Mouse (Mus musculus) myocyte (in vitro differentiated cells): ENCODE results near the gene Ube2cbp. TPM values are rescaled to one million over a fixed set of nuclear protein-coding genes. Genes with fewer than 3 reads are reported as not detected.

Source experiments
- H3K27me3 ChIP-seq: one replicate; pipeline ENCODE4 v1.6.1; 2011; ENCODE audit not compliant: control insufficient read depth, insufficient read depth, insufficient read length
- H3K36me3 ChIP-seq: one replicate; pipeline ENCODE4 v1.6.1; 2011; ENCODE audit not compliant: control insufficient read depth, insufficient read depth
- H3K4me2 ChIP-seq: one replicate; pipeline ENCODE4 v1.6.1; 2011; ENCODE audit warnings: low read depth, control low read depth
- H3K4me3 ChIP-seq: one replicate; pipeline ENCODE4 v1.5.1; 2011; ENCODE audit warnings: mild to moderate bottlenecking, control low read depth, moderate library complexity
- H3K79me2 ChIP-seq: one replicate; pipeline ENCODE4 v1.6.1; 2011; ENCODE audit not compliant: control insufficient read depth, insufficient read depth
- H3ac ChIP-seq: one replicate; pipeline ENCODE4 v1.6.1; 2011; ENCODE audit not compliant: control insufficient read depth, insufficient read length
- CEBPB ChIP-seq: IDR thresholded peaks from 2 replicates; pipeline ENCODE4 v1.6.1; 2011; ENCODE audit warnings: mild to moderate bottlenecking, moderate library complexity; ENCODE audit not compliant: poor library complexity, insufficient read depth, severe bottlenecking
- MAX ChIP-seq: IDR thresholded peaks from one replicate; pipeline ENCODE4 v1.6.1; 2011; ENCODE audit warnings: low read depth, mild to moderate bottlenecking, control low read depth
- MYOD1 ChIP-seq, 3 experiments: IDR thresholded peaks; one replicate each; pipeline ENCODE4 v1.6.1; 2011; ENCODE audit warnings: control low read depth in 2 of 3, low read depth in 2 of 3, mild to moderate bottlenecking in 2 of 3, moderate library complexity in 1 of 3; ENCODE audit not compliant: insufficient read length in 2 of 3, control insufficient read depth in 1 of 3
- MYOG ChIP-seq, 3 experiments: IDR thresholded peaks; one replicate each; pipeline ENCODE4 v1.6.1; 2011; ENCODE audit warnings: control low read depth in 2 of 3, low read depth in 2 of 3, mild to moderate bottlenecking in 2 of 3; ENCODE audit not compliant: insufficient read length in 2 of 3, control insufficient read depth in 1 of 3, insufficient read depth in 1 of 3
- POLR2A ChIP-seq: IDR thresholded peaks from one replicate; pipeline ENCODE4 v1.6.1; 2011; ENCODE audit warnings: low read depth, mild to moderate bottlenecking, control low read depth, moderate library complexity; ENCODE audit not compliant: insufficient read length
- POLR2AphosphoS2 ChIP-seq: IDR thresholded peaks from one replicate; pipeline ENCODE4 v1.6.1; 2011; ENCODE audit warnings: low read depth, control low read depth; ENCODE audit not compliant: insufficient read length
- REST ChIP-seq: IDR thresholded peaks from one replicate; pipeline ENCODE4 v1.6.1; 2011; ENCODE audit warnings: mild to moderate bottlenecking, control low read depth, moderate library complexity; ENCODE audit not compliant: insufficient read depth, insufficient read length
- SRF ChIP-seq: IDR thresholded peaks from one replicate; pipeline ENCODE4 v1.6.1; 2011; ENCODE audit warnings: low read depth; ENCODE audit not compliant: control insufficient read depth, insufficient read length
- TCF12 ChIP-seq: IDR thresholded peaks from one replicate; pipeline ENCODE4 v1.6.1; 2011; ENCODE audit warnings: mild to moderate bottlenecking, control low read depth; ENCODE audit not compliant: poor library complexity, insufficient read depth, severe bottlenecking
- TCF3 ChIP-seq: IDR thresholded peaks from one replicate; pipeline ENCODE4 v1.6.1; 2011; ENCODE audit warnings: low read depth, control low read depth; ENCODE audit not compliant: insufficient read length
- USF1 ChIP-seq: IDR thresholded peaks from one replicate; pipeline ENCODE4 v1.6.1; 2011; ENCODE audit warnings: low read depth, mild to moderate bottlenecking, control low read depth, moderate library complexity
- polyA plus RNA-seq: library from polyadenylated mRNA; unstranded; fragments of >200 nt; fragmentation: generic; extraction: Trizol; gene quantifications from one replicate; pipeline ENCODE4 v1.2.1, GENCODE M21; 2012; ENCODE audit warnings: missing spikeins

The Ube2cbp gene
- polyA plus RNA-seq, 1 experiment = 4.4 TPM

GRCm38 (mm10) chr9:86453626-86454025 lies 11.1 kb downstream of the Ube2cbp start:
- H3K4me3 ChIP-seq = no peak overlapping the region
- H3K27me3 ChIP-seq = no peaks in the 10 kb centered on the region
- no peak overlapping the region for H3ac ChIP-seq
- TF ChIP-seq USF1 (no peak), TCF3 (no peak), TCF12 (no peak), POLR2AphosphoS2 (no peak)
- no peaks in the 10 kb centered on the region for H3K36me3 ChIP-seq
- no peaks in the 10 kb centered on the region for H3K79me2 ChIP-seq
- H3K4me2 ChIP-seq = peak overlapping the region; percentile 55

DNA sequence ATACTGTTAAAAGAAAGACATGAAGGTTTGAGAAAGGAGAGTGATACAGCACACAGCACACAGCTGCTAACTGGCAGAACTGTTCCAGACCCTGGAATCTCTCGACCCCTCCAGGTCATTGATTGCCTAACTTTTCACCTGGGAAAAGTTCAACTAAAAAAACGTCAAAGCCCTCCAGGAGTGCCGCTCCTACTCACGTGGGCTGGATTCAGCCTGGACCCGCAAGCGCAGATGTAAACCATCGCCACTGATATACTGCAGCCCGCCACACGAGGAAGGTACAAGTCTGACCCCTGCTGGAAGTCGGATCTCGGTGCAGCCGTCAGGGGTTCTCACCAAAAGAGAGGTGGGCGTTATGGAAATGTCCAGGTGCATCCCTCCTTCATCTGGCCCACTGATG lies 13.1 kb downstream of the Ube2cbp start:
- Histone ChIP-seq H3K4me2 (peak overlapping the region; percentile 100), H3K79me2 (no peaks in the 10 kb centered on the region), H3K36me3 (no peaks in the 10 kb centered on the region), H3K4me3 (peak overlapping the region; percentile 21), H3ac (no peak overlapping the region), H3K27me3 (no peaks in the 10 kb centered on the region)
- TF ChIP-seq USF1 = peak; percentile 57
- no peak for TF ChIP-seq POLR2AphosphoS2
- no peak for TF ChIP-seq REST

DNA sequence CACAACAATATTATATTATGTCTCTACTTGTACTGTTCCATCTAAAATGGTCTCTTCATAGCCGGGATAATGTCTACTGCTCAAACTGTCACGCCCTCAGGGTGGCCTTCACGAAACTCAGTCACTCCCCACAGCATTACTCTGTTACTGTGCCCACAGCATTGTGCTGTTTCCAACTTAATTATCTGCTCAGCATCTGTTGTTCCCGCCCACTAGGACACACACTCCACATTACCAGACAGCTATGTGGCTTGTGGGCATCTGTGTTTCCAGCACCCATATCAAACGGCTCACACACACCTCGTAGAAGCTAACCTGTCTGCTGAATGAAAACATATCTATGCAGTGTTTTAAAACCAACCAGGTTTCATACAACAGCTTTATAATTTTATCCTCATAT lies 13.7 kb downstream of the Ube2cbp start:
- no peaks in the 10 kb centered on the region for H3K36me3 ChIP-seq
- peak overlapping the region; percentile 100 for H3K4me2 ChIP-seq
- peak overlapping the region; percentile 21 for H3K4me3 ChIP-seq
- TF ChIP-seq POLR2AphosphoS2 (no peak), MYOD1 (IDR thresholded peaks at IDR 0.05; ENCODE audit: control insufficient read depth in 1 of 3, insufficient read length in 2 of 3, low read depth in 2 of 3) (peak in 2 of 3 experiments; percentile 62 to 78), USF1 (no peak), TCF12 (peak; percentile 24), MYOG (IDR thresholded peaks at IDR 0.05; ENCODE audit: control insufficient read depth in 1 of 3, insufficient read depth in 1 of 3, insufficient read length in 2 of 3, low read depth in 2 of 3) (peak in 1 of 3 experiments; percentile 56), CEBPB (no peak)
- no peak overlapping the region for H3ac ChIP-seq
- no peaks in the 10 kb centered on the region for H3K79me2 ChIP-seq
- no peaks in the 10 kb centered on the region for H3K27me3 ChIP-seq

GRCm38 (mm10) chr9:86449581-86449980 lies 15.2 kb downstream of the Ube2cbp start:
- H3K36me3 ChIP-seq = no peaks in the 10 kb centered on the region
- no peaks in the 10 kb centered on the region for H3K79me2 ChIP-seq
- no peaks in the 10 kb centered on the region for H3K27me3 ChIP-seq
- no peak overlapping the region for H3K4me3 ChIP-seq
- H3K4me2 ChIP-seq = peak overlapping the region; percentile 21
- H3ac ChIP-seq = no peak overlapping the region
- no peak for TF ChIP-seq POLR2AphosphoS2

GRCm38 (mm10) chr9:86447431-86447830 lies 17.3 kb downstream of the Ube2cbp start:
- Histone ChIP-seq H3K79me2 (no peaks in the 10 kb centered on the region), H3K36me3 (no peaks in the 10 kb centered on the region), H3ac (no peak overlapping the region), H3K27me3 (no peaks in the 10 kb centered on the region), H3K4me3 (no peak overlapping the region), H3K4me2 (no peak overlapping the region)
- TF ChIP-seq MYOD1 (IDR thresholded peaks at IDR 0.05; ENCODE audit: control insufficient read depth in 1 of 3, insufficient read length in 2 of 3, low read depth in 2 of 3) (no peak), CEBPB (no peak)

DNA sequence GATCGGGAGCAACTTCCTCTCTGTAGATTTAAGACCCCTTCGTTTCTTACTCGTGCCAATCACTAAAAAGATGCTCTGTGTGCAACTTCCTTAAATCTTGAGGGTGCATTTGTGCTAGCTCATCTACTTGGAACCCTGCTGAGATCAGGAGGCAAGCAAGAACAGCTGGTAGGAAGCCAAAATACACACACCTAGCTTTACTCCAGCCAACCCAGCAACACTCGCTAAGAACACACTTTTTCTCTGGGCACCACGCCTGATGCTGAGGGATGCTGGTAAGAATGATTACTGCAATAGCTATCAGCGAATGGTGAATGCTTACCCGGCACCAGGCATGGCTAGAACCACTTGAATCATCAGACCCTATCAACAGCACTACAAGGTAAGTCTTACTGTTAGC lies 17.9 kb downstream of the Ube2cbp start:
- Histone ChIP-seq H3K79me2 (no peaks in the 10 kb centered on the region), H3ac (no peak overlapping the region), H3K36me3 (no peaks in the 10 kb centered on the region), H3K27me3 (no peaks in the 10 kb centered on the region), H3K4me3 (no peak overlapping the region), H3K4me2 (no peak overlapping the region)
- TF ChIP-seq POLR2AphosphoS2 = no peak
- no peak for TF ChIP-seq SRF
- TF ChIP-seq MYOD1 (IDR thresholded peaks at IDR 0.05; ENCODE audit: control insufficient read depth in 1 of 3, insufficient read length in 2 of 3, low read depth in 2 of 3) = no peak
- TF ChIP-seq POLR2A = no peak
- TF ChIP-seq USF1 = no peak
- TF ChIP-seq TCF3 = no peak

DNA sequence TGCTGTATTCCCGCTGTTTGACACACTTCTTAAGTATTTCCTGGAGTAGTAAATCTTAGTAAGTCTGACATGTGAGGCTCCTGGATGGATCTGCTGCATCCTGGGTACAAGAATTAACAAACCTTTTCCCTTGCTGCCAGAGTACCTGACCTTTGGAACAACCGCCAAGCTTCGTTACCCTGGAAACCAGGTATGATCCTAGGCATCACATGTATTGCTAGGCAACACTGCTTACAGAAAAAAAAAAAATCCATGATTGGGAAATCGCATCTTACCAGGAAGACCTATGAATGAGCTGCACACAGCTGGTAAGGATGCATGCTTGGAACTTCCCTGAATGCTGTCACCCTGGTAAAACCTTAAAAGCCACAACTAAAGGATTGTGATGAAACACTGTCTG lies 22.5 kb downstream of the Ube2cbp start:
- Histone ChIP-seq H3K4me3 (no peak overlapping the region), H3K27me3 (no peaks in the 10 kb centered on the region), H3ac (no peak overlapping the region), H3K36me3 (no peaks in the 10 kb centered on the region), H3K79me2 (no peaks in the 10 kb centered on the region), H3K4me2 (no peak overlapping the region)
- TF ChIP-seq SRF = no peak
- TF ChIP-seq MAX = no peak
- TF ChIP-seq MYOG (IDR thresholded peaks at IDR 0.05; ENCODE audit: control insufficient read depth in 1 of 3, insufficient read depth in 1 of 3, insufficient read length in 2 of 3, low read depth in 2 of 3) = no peak
- no peak for TF ChIP-seq CEBPB
- TF ChIP-seq REST = no peak
